Mouse (Mus musculus) kidney, embryonic 15.5 days (tissue): ENCODE results near the gene Rnft1. TPM values are rescaled to one million over a fixed set of nuclear protein-coding genes. Genes with fewer than 3 reads are reported as not detected.
"Not testable (repeated sequence)": the region's sequence is repeated elsewhere in the genome, so short reads cannot be mapped to it uniquely, and the experiment has no call there.

Experiments used
- ATAC-seq: fragments of 200-750 bp; cut with Nextera tagmentation; replicated peaks from 2 replicates; pipeline ENCODE4 v1.8.0; 2017; ENCODE audit warnings: moderate TSS enrichment; ENCODE audit not compliant: low FRiP score
- H3K27ac ChIP-seq: fragments of 300-500 bp; sonication (generic); 2 replicates; pipeline ENCODE4 v1.5.1; 2015; ENCODE audit warnings: mild to moderate bottlenecking, inconsistent platforms
- H3K27me3 ChIP-seq: fragments of 300-500 bp; sonication (generic); 2 replicates; pipeline ENCODE4 v1.6.1; 2015; ENCODE audit warnings: inconsistent platforms
- H3K36me3 ChIP-seq: fragments of 300-500 bp; sonication (generic); 2 replicates; pipeline ENCODE4 v1.6.1; 2015; ENCODE audit warnings: inconsistent platforms
- H3K4me1 ChIP-seq: fragments of 300-500 bp; sonication (generic); 2 replicates; pipeline ENCODE4 v1.6.1; 2015; ENCODE audit warnings: inconsistent platforms
- H3K4me2 ChIP-seq: fragments of 300-500 bp; sonication (generic); 2 replicates; pipeline ENCODE4 v1.6.1; 2015; ENCODE audit warnings: moderate library complexity, mild to moderate bottlenecking, inconsistent platforms
- H3K4me3 ChIP-seq: fragments of 300-500 bp; sonication (generic); replicated peaks from 2 replicates; pipeline ENCODE4 v1.5.1; 2015; ENCODE audit warnings: mild to moderate bottlenecking, inconsistent platforms
- H3K9ac ChIP-seq: fragments of 300-500 bp; sonication (generic); 2 replicates; pipeline ENCODE4 v1.6.1; 2015; ENCODE audit warnings: mild to moderate bottlenecking, inconsistent platforms
- H3K9me3 ChIP-seq: fragments of 300-500 bp; sonication (generic); replicated peaks from 2 replicates; pipeline ENCODE4 v1.6.1; 2016; ENCODE audit warnings: inconsistent platforms
- WGBS: fragments of 180-500 bp; shearing (Covaris S2); methylation state at CpG from one replicate; pipeline ENCODE4 v1.1.7; 2015; ENCODE audit warnings: mixed read lengths; 5-methylcytosine and 5-hydroxymethylcytosine counted together
- polyA plus RNA-seq: library from polyadenylated mRNA; unstranded; fragments of >200 nt; fragmentation: Nextera tagmentation; extraction: Ambion mirVana; gene quantifications from 2 replicates; pipeline ENCODE4 v1.2.1, GENCODE M21; 2015

Rnft1 gene
- polyA plus RNA-seq, 1 experiment from 2014 or later: 42.3 TPM

DNA sequence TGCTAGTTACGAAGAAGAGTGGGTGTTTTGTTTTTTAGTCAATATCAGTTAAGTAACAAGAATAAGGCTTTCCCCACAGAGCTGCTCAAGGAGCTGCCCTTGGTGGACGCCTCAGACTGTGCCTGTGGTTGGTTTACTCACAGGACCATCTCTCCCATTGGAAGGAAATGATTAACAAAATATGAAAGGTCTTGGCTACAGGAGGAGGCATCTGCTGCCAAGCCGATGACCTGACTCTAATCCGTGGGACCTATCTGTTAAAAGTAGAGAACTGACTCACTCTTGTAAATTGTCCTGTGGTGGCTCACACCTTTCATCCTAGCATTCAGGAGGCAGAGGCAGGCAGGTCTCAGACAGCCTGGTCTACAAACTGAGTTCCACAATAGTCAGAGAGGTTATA, 43.1 kb downstream of the Rnft1 start:
- Histone ChIP-seq H3K9me3 (no peaks in the 10 kb centered on the region), H3K9ac (no peak overlapping the region), H3K27me3 (no peaks in the 10 kb centered on the region), H3K4me2 (no peak overlapping the region), H3K4me3 (no peak overlapping the region), H3K27ac (no peak overlapping the region), H3K4me1 (no peaks in the 10 kb centered on the region), H3K36me3 (peaks cover 86% of the 10 kb centered on the region)
- ATAC-seq: no peak
- 92% methylated on average over 4 of the region's 4 CpGs for WGBS

DNA sequence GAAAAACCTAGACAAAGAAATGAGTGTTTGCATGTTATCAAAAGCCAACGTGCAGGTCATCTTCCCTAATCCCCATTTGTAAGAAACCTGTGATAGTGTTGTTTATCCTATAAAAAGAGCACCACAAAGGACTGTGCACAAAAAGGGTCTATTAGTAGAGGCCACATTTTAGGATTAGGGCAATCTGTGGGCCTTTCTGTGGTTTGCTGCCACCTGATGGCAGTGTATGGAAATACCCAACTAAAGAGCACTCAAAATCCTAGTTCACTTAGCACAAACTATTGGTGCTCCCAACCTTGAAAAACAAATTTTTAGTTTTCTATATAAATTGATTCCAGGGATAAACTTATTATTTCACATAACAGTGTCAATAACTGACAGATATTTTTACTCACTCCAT, 48.4 kb downstream of the Rnft1 start:
- Histone ChIP-seq H3K36me3 (peaks cover 55% of the 10 kb centered on the region), H3K4me1 (no peaks in the 10 kb centered on the region), H3K9me3 (no peaks in the 10 kb centered on the region), H3K27ac (no peak overlapping the region), H3K4me3 (no peak overlapping the region), H3K27me3 (no peaks in the 10 kb centered on the region), H3K9ac (no peak overlapping the region), H3K4me2 (no peak overlapping the region)
- 81% methylated on average over 1 of the region's 1 CpGs for WGBS
- ATAC-seq: no peak

DNA sequence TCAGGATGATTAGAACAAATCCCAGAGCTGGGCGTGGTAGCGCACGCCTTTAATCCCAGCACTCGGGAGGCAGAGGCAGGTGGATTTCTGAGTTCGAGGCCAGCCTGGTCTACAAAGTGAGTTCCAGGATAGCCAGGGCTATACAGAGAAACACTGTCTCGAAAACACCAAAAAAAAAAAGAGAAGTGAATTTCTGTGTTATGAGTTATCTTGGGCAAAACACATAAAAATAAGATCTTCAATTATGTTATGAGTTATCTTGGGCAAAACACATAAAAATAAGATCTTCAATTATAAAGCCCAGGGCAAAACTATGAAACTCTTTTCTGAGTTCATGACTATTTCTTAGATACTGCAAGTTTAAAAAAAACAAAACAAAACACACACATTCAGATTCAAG, 48.8 kb downstream of the Rnft1 start:
- H3K27ac ChIP-seq, H3K9me3 ChIP-seq, H3K9ac ChIP-seq, H3K4me1 ChIP-seq, H3K27me3 ChIP-seq, H3K4me3 ChIP-seq, H3K4me2 ChIP-seq, ATAC-seq: not testable (repeated sequence)
- peaks cover 51% of the 10 kb centered on the region for H3K36me3 ChIP-seq
- 92% methylated on average over 6 of the region's 6 CpGs for WGBS

DNA sequence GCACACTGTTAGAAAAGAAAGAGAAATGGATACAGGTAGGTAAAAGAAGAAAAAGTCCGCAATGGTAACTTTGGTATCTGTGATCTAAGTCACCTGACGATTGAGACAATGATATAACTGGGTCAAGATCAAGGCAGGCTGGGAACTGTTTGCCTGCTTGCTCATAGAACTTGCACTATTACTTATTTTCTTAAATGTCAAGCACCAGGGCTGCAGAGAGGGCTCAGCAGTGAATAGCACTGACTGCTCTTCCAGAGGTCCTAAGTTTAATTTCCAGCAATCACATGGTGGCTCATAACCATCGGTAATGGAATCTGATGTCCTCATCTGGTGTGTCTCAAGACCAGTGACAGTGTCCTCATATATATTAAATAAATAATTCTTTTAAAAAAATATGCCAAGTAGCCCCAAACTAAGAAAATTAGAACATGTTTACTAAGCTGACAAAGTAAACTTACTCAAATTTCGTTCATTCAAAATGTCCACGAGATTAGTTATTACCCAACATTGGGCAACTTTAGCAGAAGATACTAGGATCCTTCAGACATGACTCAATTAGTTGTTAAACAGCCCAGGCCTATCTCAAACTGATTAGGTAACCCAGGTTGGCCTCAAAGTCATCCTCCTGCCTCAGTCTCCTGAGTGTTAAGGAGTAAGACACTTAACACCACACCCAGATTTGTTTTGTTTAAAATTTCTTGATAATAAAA, 49.9 kb downstream of the Rnft1 start:
- ATAC-seq: no peak
- Histone ChIP-seq H3K36me3 (peaks cover 40% of the 10 kb centered on the region), H3K4me3 (no peak overlapping the region), H3K4me2 (no peak overlapping the region), H3K4me1 (no peaks in the 10 kb centered on the region), H3K27me3 (no peaks in the 10 kb centered on the region), H3K27ac (no peak overlapping the region), H3K9me3 (no peaks in the 10 kb centered on the region), H3K9ac (no peak overlapping the region)
- 92% methylated on average over 5 of the region's 5 CpGs for WGBS

DNA sequence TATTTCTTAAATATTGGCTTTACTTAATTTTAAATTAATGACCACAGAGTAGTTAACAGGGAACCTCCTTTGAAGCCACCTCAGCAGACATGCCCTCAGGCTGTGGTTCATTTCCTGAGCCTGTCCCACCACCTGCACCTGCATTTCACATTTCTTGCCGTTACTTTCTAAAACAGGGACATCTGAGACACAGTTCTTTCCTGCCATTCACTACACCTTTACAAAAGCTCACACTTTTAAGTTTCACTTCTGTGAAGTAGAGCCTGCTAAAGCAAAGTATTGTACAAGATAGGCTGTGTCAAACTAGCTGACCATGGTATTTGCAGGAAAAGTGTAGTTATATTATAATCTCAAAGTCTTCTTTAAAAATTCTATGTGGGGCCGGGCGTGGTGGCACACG, 54.3 kb downstream of the Rnft1 start:
- Histone ChIP-seq H3K9ac (no peak overlapping the region), H3K4me1 (peaks cover 11% of the 10 kb centered on the region; the same call in 1 of the 2 replicates), H3K27me3 (no peaks in the 10 kb centered on the region), H3K9me3 (no peaks in the 10 kb centered on the region), H3K4me3 (no peak overlapping the region), H3K36me3 (peaks cover 9% of the 10 kb centered on the region), H3K27ac (no peak overlapping the region), H3K4me2 (no peak overlapping the region)
- no peak for ATAC-seq
- 92% methylated on average over 4 of the region's 4 CpGs for WGBS

DNA sequence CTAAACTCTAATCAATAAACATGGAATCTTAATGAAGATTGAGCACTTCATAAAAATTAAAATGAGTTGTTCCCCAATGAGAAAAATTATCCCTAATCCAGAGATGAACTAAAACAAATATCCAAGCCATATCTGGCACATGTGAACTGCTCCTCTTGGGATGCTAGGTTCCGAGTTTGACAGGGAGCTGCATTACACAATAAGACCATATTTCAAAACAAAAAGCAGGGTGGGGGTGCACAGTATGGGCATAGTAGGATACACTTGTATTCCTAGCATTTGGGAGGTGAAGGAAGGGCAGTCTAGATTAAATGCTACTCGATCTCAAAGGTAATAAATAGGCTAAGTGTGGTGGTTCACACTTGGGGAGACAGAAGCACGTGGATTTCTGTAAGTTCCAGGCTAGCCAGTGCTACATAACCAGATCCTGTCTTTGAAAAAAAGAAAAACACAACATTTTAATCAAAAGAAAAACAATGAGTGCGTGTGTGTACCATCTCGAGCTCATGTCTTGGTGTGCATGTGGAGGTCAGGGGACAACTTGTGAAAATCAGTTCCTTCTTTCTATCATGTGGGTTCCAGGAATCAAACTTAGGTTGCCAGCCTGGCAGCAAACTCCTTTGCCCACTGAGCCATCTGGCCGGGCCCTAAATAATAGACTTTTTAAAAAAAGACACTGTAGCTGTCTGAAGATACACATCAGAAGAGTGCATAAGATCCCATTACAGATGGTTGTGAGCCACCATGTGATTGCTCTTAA, 55.4 kb downstream of the Rnft1 start:
- Histone ChIP-seq H3K4me2 (no peak overlapping the region), H3K9me3 (no peaks in the 10 kb centered on the region), H3K27me3 (no peaks in the 10 kb centered on the region), H3K4me3 (no peak overlapping the region), H3K4me1 (peaks cover 11% of the 10 kb centered on the region; the same call in 1 of the 2 replicates), H3K9ac (no peak overlapping the region), H3K27ac (no peak overlapping the region), H3K36me3 (0 out of 2 replicates have a peak, but pooled peaks cover 4% of the 10 kb centered on the region)
- 83% methylated on average over 6 of the region's 6 CpGs for WGBS
- no peak for ATAC-seq

DNA sequence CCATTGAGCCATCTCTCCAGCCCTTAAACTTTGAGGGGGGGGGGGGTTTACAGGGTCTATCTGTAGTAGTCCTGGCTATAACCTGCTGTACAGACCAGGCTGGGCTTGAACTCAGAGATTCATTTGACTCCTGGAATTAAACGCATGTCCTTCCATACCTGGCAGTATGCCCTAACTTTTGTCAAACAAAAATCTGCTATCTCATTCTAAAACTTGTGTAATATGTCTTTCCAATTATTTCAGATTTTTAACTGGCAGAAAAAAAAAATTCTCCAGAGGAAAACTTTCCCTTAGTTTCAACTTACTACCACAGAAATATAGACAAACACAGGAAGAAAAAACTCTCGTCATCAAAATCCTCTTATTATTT, 56.0 kb downstream of the Rnft1 start:
- no peak for ATAC-seq
- WGBS: 91% methylated on average over 2 of the region's 2 CpGs
- H3K4me1 ChIP-seq: peaks cover 13% of the 10 kb centered on the region
- no peaks in the 10 kb centered on the region for H3K27me3 ChIP-seq
- H3K4me2 ChIP-seq: no peak overlapping the region
- H3K9me3 ChIP-seq: no peaks in the 10 kb centered on the region
- no peak overlapping the region for H3K27ac ChIP-seq
- 0 out of 2 replicates have a peak, but pooled peaks cover 4% of the 10 kb centered on the region for H3K36me3 ChIP-seq
- no peak overlapping the region for H3K4me3 ChIP-seq
- H3K9ac ChIP-seq: no peak overlapping the region

DNA sequence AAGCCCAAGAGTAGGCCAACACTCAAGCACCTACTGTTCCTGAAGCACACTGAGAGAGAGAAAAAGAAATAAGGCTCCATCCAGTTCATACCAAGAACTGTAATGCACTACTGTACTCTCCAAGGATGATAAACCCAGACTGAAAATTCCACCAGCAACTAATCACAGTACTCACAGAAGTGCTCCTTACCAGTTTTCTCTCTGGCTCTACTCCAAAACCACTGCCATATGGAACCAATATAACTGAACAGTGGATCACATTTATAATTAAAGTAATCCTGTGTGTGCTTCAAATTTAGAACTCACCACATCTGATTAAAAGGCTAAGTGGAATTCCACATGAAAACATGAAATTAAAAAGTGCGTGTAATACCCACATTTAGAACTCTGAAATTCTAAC, 58.4 kb downstream of the Rnft1 start:
- Histone ChIP-seq H3K4me2 (0 out of 2 replicates have a peak overlapping the region, but pooled peaks have one; percentile 66), H3K27me3 (no peaks in the 10 kb centered on the region), H3K27ac (no peak overlapping the region), H3K9ac (no peak overlapping the region), H3K36me3 (0 out of 2 replicates have a peak, but pooled peaks cover 4% of the 10 kb centered on the region), H3K9me3 (no peaks in the 10 kb centered on the region), H3K4me3 (no peak overlapping the region), H3K4me1 (peaks cover 16% of the 10 kb centered on the region)
- 91% methylated on average over 1 of the region's 1 CpGs for WGBS
- no peak for ATAC-seq

DNA sequence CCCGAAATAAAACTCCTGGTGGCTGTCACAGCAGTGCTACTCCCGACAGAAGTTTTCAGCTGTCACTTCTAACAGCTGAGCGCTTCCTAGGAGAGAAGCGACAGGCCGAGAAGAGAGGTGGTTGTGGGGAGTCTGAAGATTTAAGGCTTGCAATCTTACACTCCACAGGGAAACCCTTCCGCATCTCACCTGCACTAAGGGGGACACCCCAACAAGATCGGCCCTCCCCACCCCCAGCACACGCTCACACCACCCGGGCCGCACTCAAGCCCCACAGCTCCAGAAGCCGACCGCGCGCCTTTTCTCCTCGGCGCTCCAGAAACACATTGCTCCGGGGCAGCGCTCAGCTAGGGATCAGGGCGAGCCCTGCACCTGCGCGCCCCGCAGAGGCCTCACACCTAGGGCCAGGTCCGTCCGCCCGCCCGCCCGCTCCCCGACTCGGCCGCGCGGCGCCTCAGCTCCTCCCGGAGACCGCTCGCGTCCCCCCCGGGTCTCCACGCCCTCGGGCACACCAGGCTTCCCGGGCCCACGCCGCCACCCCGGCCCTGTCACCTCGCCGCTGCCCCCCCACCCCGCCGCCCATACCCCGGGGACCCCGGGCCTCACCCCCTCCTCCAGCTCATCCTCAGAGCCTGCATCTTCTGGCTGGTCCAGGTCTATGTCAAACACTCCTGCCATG, 59.6 kb downstream of the Rnft1 start:
- peaks cover 5% of the 10 kb centered on the region; the same call in 1 of the 2 replicates for H3K36me3 ChIP-seq
- 1% methylated on average over 48 of the region's 50 CpGs for WGBS
- peak overlapping the region; percentile 92 for H3K4me3 ChIP-seq
- H3K9ac ChIP-seq: peak overlapping the region; percentile 96
- peak; percentile 79 for ATAC-seq
- H3K4me2 ChIP-seq: peak overlapping the region; percentile 66
- no peaks in the 10 kb centered on the region for H3K27me3 ChIP-seq
- H3K9me3 ChIP-seq: no peaks in the 10 kb centered on the region
- peak overlapping the region; percentile 90 for H3K27ac ChIP-seq
- peaks cover 16% of the 10 kb centered on the region for H3K4me1 ChIP-seq

DNA sequence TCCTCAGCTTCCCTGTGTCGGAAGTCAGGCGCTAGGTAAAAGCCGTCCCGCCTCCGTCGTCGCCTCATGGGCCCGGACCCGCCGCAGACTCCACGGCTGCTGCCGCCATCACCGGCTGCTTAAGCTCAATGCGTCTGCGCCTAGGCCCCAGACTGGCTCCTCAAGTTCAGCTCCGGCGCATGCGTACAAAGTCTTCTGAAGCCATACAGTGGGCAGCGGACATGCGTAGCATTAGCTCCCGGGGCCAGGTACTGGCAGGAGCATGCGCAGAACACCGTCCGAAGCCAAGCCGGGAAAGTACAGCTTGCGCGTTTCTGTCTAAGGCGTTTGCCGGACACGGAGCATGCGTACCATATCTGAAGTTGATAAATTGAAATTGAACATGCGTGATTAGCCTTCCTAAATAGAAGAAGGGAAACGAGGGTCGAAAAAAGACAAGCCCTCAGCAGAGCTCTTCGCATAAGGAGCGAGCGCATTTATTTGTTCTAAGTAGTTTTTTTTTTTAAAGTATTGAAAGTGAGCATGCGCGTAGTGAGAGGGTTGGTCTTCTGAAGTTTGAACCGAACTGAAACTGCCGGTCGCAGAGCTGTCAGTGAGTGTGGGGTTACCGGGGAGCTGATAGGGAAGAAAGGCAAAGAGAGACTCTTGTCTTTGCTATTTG, 60.3 kb downstream of the Rnft1 start, which contains the start of the genes Rps6kb1 and Tubd1:
Gene Rps6kb1 (minus strand): TSS at position 167 of the 661 bp plus-strand sequence.
Gene Tubd1 (plus strand): TSS at position 353 of the 661 bp plus-strand sequence.
- ATAC-seq: peak; percentile 98
- Histone ChIP-seq H3K27ac (peak within 1 kb of the TSS; percentile 90), H3K4me2 (peak within 1 kb of the TSS; percentile 66), H3K4me1 (peaks cover 16% of the 10 kb centered on the region), H3K9ac (peak within 1 kb of the TSS; percentile 96), H3K36me3 (peaks cover 9% of the 10 kb centered on the region; the same call in 1 of the 2 replicates), H3K4me3 (peak within 1 kb of the TSS; percentile 92), H3K27me3 (no peaks in the 10 kb centered on the region), H3K9me3 (no peaks in the 10 kb centered on the region)
- WGBS: under 1% methylated on average over 43 of the region's 43 CpGs

DNA sequence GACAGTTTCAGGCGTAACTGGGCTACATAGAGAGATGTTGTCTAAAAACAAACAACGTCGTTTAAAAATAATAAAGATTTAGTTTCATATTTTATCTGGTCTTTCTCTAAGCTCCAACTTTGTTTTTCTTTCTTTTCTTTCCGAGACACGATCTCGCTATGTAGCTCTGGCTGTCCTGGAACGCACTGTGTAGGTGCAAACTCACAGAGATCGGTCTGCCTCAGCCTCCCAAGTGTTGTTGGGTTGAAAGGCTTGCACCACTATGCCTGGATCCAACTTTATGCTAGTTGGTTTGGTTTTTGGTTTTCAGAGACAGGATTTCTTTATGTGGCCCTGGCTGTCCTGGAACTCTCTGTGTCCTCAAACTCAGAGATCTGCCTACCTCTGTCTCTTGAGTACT, 61.1 kb downstream of the Rnft1 start:
- Histone ChIP-seq H3K27me3 (no peaks in the 10 kb centered on the region), H3K4me3 (peak overlapping the region; percentile 92), H3K9me3 (no peaks in the 10 kb centered on the region), H3K4me2 (peak overlapping the region; percentile 66), H3K36me3 (peaks cover 13% of the 10 kb centered on the region), H3K9ac (peak overlapping the region; percentile 51), H3K4me1 (peaks cover 16% of the 10 kb centered on the region), H3K27ac (peak overlapping the region; percentile 80)
- WGBS: 78% methylated on average over 8 of the region's 8 CpGs
- ATAC-seq: no peak
